10 mouse cellular contexts compared by ENCODE assay signal in the genomic region with DNA sequence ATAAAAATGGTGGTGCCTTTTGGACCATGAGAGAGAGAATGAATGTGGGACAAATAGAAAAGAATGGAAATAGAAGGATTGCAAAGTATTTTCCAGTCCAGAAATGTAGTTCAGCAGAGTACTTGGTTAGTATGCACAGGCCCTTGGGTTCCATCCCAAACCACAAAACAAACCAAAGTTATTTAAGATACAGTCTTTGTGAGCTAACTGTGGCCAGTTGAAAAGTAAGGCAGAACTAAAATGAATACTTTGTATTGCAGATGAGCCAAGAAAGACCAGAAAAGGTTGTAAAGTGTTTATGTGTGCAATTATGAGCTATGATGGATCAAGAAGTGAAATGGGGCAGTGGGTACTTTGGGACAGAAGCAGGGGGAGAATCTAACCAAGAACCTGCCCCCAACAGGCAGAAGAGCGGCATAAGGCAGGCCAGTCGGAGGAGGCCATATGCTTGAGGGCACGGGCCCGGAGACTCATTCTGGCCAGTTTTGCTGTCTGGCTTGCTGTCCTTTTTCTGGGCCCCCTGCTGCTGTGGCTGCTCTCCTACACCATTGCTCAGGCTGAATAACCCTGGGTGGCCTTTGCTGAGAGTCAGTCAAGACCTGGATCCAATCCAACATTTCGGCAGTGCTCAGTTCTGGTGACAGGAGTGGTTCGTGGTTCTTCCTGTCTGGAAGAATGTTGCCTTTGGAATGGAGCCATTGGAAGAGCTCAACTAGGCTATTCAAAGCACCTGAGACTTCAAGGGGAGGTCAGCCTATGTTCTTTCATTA. TPM values are rescaled to one million over a fixed set of nuclear protein-coding genes. Genes with fewer than 3 reads are reported as not detected.
DNase-seq lines count a peak whose midpoint lies in the region; ATAC-seq and TF ChIP-seq lines count a peak whose summit lies in the region.
"Had no signal": no experiment of that assay in that cellular context is flagged by ENCODE, and none has a peak within 500 bp of the region (broad histone marks: within the 10 kb centered on the region; RNA-seq: fewer than 3 reads in every experiment).

No protein-coding gene starts in this region.

- peaks cover 34% of the 10 kb centered on the region for H3K36me3 ChIP-seq in midbrain, postnatal 0 days (ENCODE audit: insufficient read depth, low read length)
- H3K36me3 ChIP-seq in midbrain, embryonic 16.5 days (ENCODE audit: control insufficient read depth, insufficient read depth, low read length) = peaks cover 22% of the 10 kb centered on the region
- H3K36me3 ChIP-seq in heart, postnatal 0 days (replicated peaks; ENCODE audit: control insufficient read depth, insufficient read depth, low read length) = peaks cover 44% of the 10 kb centered on the region
- H3K36me3 ChIP-seq in forebrain, postnatal 0 days (ENCODE audit: insufficient read depth) = peaks cover 41% of the 10 kb centered on the region

- H3K4me2 ChIP-seq in midbrain, postnatal 0 days (ENCODE audit: low read depth, low read length, poor library complexity, severe bottlenecking) = no peak overlapping the region
- H3K4me2 ChIP-seq in midbrain, embryonic 16.5 days (ENCODE audit: low read length) = no peak overlapping the region
- no peak overlapping the region for H3K4me2 ChIP-seq in heart, postnatal 0 days (ENCODE audit: low read depth, low read length)
- no peak overlapping the region for H3K4me2 ChIP-seq in forebrain, postnatal 0 days (ENCODE audit: low read depth)

- H3K9ac ChIP-seq in midbrain, postnatal 0 days (replicated peaks; ENCODE audit: low read length, poor library complexity, severe bottlenecking) = no peak overlapping the region
- H3K9ac ChIP-seq in midbrain, embryonic 16.5 days (ENCODE audit: low read depth, low read length) = no peak overlapping the region
- no peak overlapping the region for H3K9ac ChIP-seq in heart, postnatal 0 days (replicated peaks; ENCODE audit: low read depth, low read length)
- H3K9ac ChIP-seq in forebrain, postnatal 0 days = no peak overlapping the region

- no peak overlapping the region for H3K27ac ChIP-seq in midbrain, postnatal 0 days (ENCODE audit: low read depth, low read length)
- no peak overlapping the region for H3K27ac ChIP-seq in midbrain, embryonic 16.5 days (ENCODE audit: low read length)
- H3K27ac ChIP-seq in heart, postnatal 0 days (ENCODE audit: low read depth) = peak overlapping the region; percentile 9
- H3K27ac ChIP-seq in forebrain, postnatal 0 days (ENCODE audit: low read depth, low read length) = no peak overlapping the region
- H3K27ac ChIP-seq: midbrain, embryonic 10.5 days had no signal

- TF ChIP-seq CTCF in midbrain, postnatal 0 days (IDR thresholded peaks at IDR 0.05) = 0 out of 2 replicates have a peak, but pooled peaks have one; percentile 2
- peak; percentile 29 for TF ChIP-seq CTCF in heart, postnatal 0 days (IDR thresholded peaks at IDR 0.05; ENCODE audit: low read depth)
- no peak for TF ChIP-seq CTCF in forebrain, postnatal 0 days (IDR thresholded peaks at IDR 0.05; ENCODE audit: low read depth)

- DNase-seq in adrenal gland, adult (ENCODE audit: inconsistent age in 2 of 2, low spot score in 1 of 2) = peak; percentile 59 to 82
- DNase-seq in adrenal gland, adult 8-10 months = no peak
- peak; percentile 50 for DNase-seq in midbrain, postnatal 0 days (ENCODE audit: low spot score)
- peak; percentile 87 for DNase-seq in heart, postnatal 0 days (ENCODE audit: low spot score)
- DNase-seq in thymus, postnatal 14 days = no peak
- no peak for DNase-seq in forebrain, postnatal 0 days
- no peak for DNase-seq in layer of hippocampus, postnatal 36 days

- H3K4me1 ChIP-seq in midbrain, postnatal 0 days (ENCODE audit: insufficient read depth, low read length) = no peaks in the 10 kb centered on the region
- no peaks in the 10 kb centered on the region for H3K4me1 ChIP-seq in midbrain, embryonic 16.5 days (ENCODE audit: control insufficient read depth, insufficient read depth, low read length)
- H3K4me1 ChIP-seq in heart, postnatal 0 days (ENCODE audit: control insufficient read depth, insufficient read depth) = 0 out of 2 replicates have a peak, but pooled peaks cover 9% of the 10 kb centered on the region
- H3K4me1 ChIP-seq in forebrain, postnatal 0 days (ENCODE audit: insufficient read depth) = no peaks in the 10 kb centered on the region
- H3K4me1 ChIP-seq: midbrain, embryonic 10.5 days had no signal

- no peak overlapping the region for H3K4me3 ChIP-seq in midbrain, postnatal 0 days (ENCODE audit: low read depth, low read length)
- no peak overlapping the region for H3K4me3 ChIP-seq in midbrain, embryonic 16.5 days (ENCODE audit: low read depth, low read length)
- H3K4me3 ChIP-seq in heart, postnatal 0 days (ENCODE audit: low read depth, low read length) = no peak overlapping the region
- H3K4me3 ChIP-seq in forebrain, postnatal 0 days (ENCODE audit: low read depth, low read length) = no peak overlapping the region
- H3K4me3 ChIP-seq: midbrain, embryonic 10.5 days had no signal

- 69% methylated on average over 6 of the region's 6 CpGs for WGBS in midbrain, postnatal 0 days
- 83% methylated on average over 6 of the region's 6 CpGs for WGBS in midbrain, embryonic 16.5 days
- 33% methylated on average over 6 of the region's 6 CpGs for WGBS in heart, postnatal 0 days
- WGBS in forebrain, postnatal 0 days = 67% methylated on average over 6 of the region's 6 CpGs

- no peaks in the 10 kb centered on the region for H3K27me3 ChIP-seq in midbrain, postnatal 0 days (ENCODE audit: insufficient read depth, low read length)
- no peaks in the 10 kb centered on the region for H3K27me3 ChIP-seq in midbrain, embryonic 16.5 days (ENCODE audit: control insufficient read depth, insufficient read depth, low read depth, low read length)
- no peaks in the 10 kb centered on the region for H3K27me3 ChIP-seq in heart, postnatal 0 days (ENCODE audit: control insufficient read depth, insufficient read depth, low read length)
- no peaks in the 10 kb centered on the region for H3K27me3 ChIP-seq in forebrain, postnatal 0 days (ENCODE audit: insufficient read depth, low read length)

- TF ChIP-seq EP300 in heart, postnatal 0 days (IDR thresholded peaks at IDR 0.05; ENCODE audit: low read depth) = 0 out of 2 replicates have a peak, but pooled peaks have one; percentile 15

- no peaks in the 10 kb centered on the region for H3K9me3 ChIP-seq in midbrain, postnatal 0 days (ENCODE audit: low read length)
- H3K9me3 ChIP-seq in midbrain, embryonic 16.5 days (replicated peaks; ENCODE audit: control insufficient read depth, low read length, poor library complexity, severe bottlenecking) = no peaks in the 10 kb centered on the region
- no peaks in the 10 kb centered on the region for H3K9me3 ChIP-seq in heart, postnatal 0 days (replicated peaks; ENCODE audit: control insufficient read depth, low read length)
- no peaks in the 10 kb centered on the region for H3K9me3 ChIP-seq in forebrain, postnatal 0 days (ENCODE audit: low read length)
- H3K9me3 ChIP-seq: midbrain, embryonic 10.5 days had no signal

- no peak for ATAC-seq in midbrain, postnatal 0 days (ENCODE audit: low FRiP score)
- ATAC-seq in midbrain, embryonic 16.5 days = no peak
- ATAC-seq in heart, postnatal 0 days (ENCODE audit: insufficient read depth, low read depth) = peak; percentile 92
- no peak for ATAC-seq in forebrain, postnatal 0 days

RNA-seq across cellular contexts. Expression of a gene that starts 3.4 kb away (rescaled TPM):
- not detected for total RNA-seq in adrenal gland, adult 8-10 months (2022)
- 1.9 and 2.7 TPM in 2 replicates for total RNA-seq in midbrain, postnatal 0 days (2014; rRNA removed)
- 8.7 and 9.7 TPM in 2 replicates for polyA plus RNA-seq in midbrain, postnatal 0 days (2015; fragmentation: Nextera tagmentation; extraction: Ambion mirVana)
- polyA plus RNA-seq in midbrain, embryonic 16.5 days (2015; fragmentation: Nextera tagmentation; extraction: Ambion mirVana) = 8.5 and 9.4 TPM in 2 replicates
- total RNA-seq in heart, postnatal 0 days (2014; rRNA removed; ENCODE audit: low replicate concordance) = not detected in 2 replicates
- polyA plus RNA-seq in heart, postnatal 0 days (2015; fragmentation: Nextera tagmentation; extraction: Ambion mirVana) = 2.6 and 3.3 TPM in 2 replicates
- total RNA-seq in forebrain, postnatal 0 days (2014; rRNA removed) = 2.4 and 2.8 TPM in 2 replicates
- polyA plus RNA-seq in forebrain, postnatal 0 days (2015; fragmentation: Nextera tagmentation; extraction: Ambion mirVana) = 3.8 and 7.7 TPM in 2 replicates
- 1 to 10 TPM in 1 of 2 experiments, under 1 TPM in 1; 0.38 to 1.2 TPM for total RNA-seq in layer of hippocampus, postnatal 36 days (2021)
- total RNA-seq: left cerebral cortex, postnatal 25 days had no signal

RNA-seq across cellular contexts. Expression of a gene that starts 8.6 kb away (rescaled TPM):
- 10 to 100 TPM; 50.0 to 65.5 (median 55.9) TPM for total RNA-seq in adrenal gland, adult 8-10 months (2022)
- total RNA-seq in midbrain, postnatal 0 days (2014; rRNA removed) = 54.0 and 60.9 TPM in 2 replicates
- polyA plus RNA-seq in midbrain, postnatal 0 days (2015; fragmentation: Nextera tagmentation; extraction: Ambion mirVana) = 62.5 and 64.7 TPM in 2 replicates
- 59.4 and 62.5 TPM in 2 replicates for polyA plus RNA-seq in midbrain, embryonic 16.5 days (2015; fragmentation: Nextera tagmentation; extraction: Ambion mirVana)
- 27.3 and 44.1 TPM in 2 replicates for total RNA-seq in heart, postnatal 0 days (2014; rRNA removed; ENCODE audit: low replicate concordance)
- polyA plus RNA-seq in heart, postnatal 0 days (2015; fragmentation: Nextera tagmentation; extraction: Ambion mirVana) = 22.2 and 23.1 TPM in 2 replicates
- total RNA-seq in forebrain, postnatal 0 days (2014; rRNA removed) = 45.7 and 62.4 TPM in 2 replicates
- polyA plus RNA-seq in forebrain, postnatal 0 days (2015; fragmentation: Nextera tagmentation; extraction: Ambion mirVana) = 53.4 and 53.8 TPM in 2 replicates
- total RNA-seq in layer of hippocampus, postnatal 36 days (2021) = 10 to 100 TPM; 86.3 to 95.5 TPM

RNA-seq across cellular contexts. Expression of a gene that starts 23.8 kb away (rescaled TPM):
- total RNA-seq in adrenal gland, adult 8-10 months (2022) = 10 to 100 TPM in 2 of 4 experiments, 1 to 10 TPM in 2; 8.8 to 13.0 (median 10.5) TPM
- 6.7 and 8.1 TPM in 2 replicates for total RNA-seq in midbrain, postnatal 0 days (2014; rRNA removed)
- 11.8 and 13.5 TPM in 2 replicates for polyA plus RNA-seq in midbrain, postnatal 0 days (2015; fragmentation: Nextera tagmentation; extraction: Ambion mirVana)
- polyA plus RNA-seq in midbrain, embryonic 16.5 days (2015; fragmentation: Nextera tagmentation; extraction: Ambion mirVana) = 10.2 and 11.9 TPM in 2 replicates
- 9.9 and 15.0 TPM in 2 replicates for total RNA-seq in heart, postnatal 0 days (2014; rRNA removed; ENCODE audit: low replicate concordance)
- polyA plus RNA-seq in heart, postnatal 0 days (2015; fragmentation: Nextera tagmentation; extraction: Ambion mirVana) = 16.0 and 17.6 TPM in 2 replicates
- total RNA-seq in forebrain, postnatal 0 days (2014; rRNA removed) = 9.0 and 11.0 TPM in 2 replicates
- polyA plus RNA-seq in forebrain, postnatal 0 days (2015; fragmentation: Nextera tagmentation; extraction: Ambion mirVana) = 10.1 and 16.0 TPM in 2 replicates
- 1 to 10 TPM; 8.4 to 8.6 TPM for total RNA-seq in layer of hippocampus, postnatal 36 days (2021)

RNA-seq across cellular contexts. Expression of a gene that starts 24.0 kb away (rescaled TPM):
- 10 to 100 TPM; 50.1 to 81.9 (median 70.9) TPM for total RNA-seq in adrenal gland, adult 8-10 months (2022)
- total RNA-seq in midbrain, postnatal 0 days (2014; rRNA removed) = 34.5 and 42.9 TPM in 2 replicates
- 38.1 and 40.9 TPM in 2 replicates for polyA plus RNA-seq in midbrain, postnatal 0 days (2015; fragmentation: Nextera tagmentation; extraction: Ambion mirVana)
- polyA plus RNA-seq in midbrain, embryonic 16.5 days (2015; fragmentation: Nextera tagmentation; extraction: Ambion mirVana) = 50.3 and 56.7 TPM in 2 replicates
- 20.7 and 26.6 TPM in 2 replicates for total RNA-seq in heart, postnatal 0 days (2014; rRNA removed; ENCODE audit: low replicate concordance)
- polyA plus RNA-seq in heart, postnatal 0 days (2015; fragmentation: Nextera tagmentation; extraction: Ambion mirVana) = 21.3 and 23.1 TPM in 2 replicates
- total RNA-seq in forebrain, postnatal 0 days (2014; rRNA removed) = 49.8 and 60.1 TPM in 2 replicates
- polyA plus RNA-seq in forebrain, postnatal 0 days (2015; fragmentation: Nextera tagmentation; extraction: Ambion mirVana) = 34.5 and 37.8 TPM in 2 replicates
- 10 to 100 TPM; 64.2 to 66.7 TPM for total RNA-seq in layer of hippocampus, postnatal 36 days (2021)

RNA-seq across cellular contexts. Expression of a gene that starts 45.2 kb away (rescaled TPM):
- total RNA-seq in adrenal gland, adult 8-10 months (2022) = 10 to 100 TPM; 21.9 to 28.0 (median 26.2) TPM
- total RNA-seq in midbrain, postnatal 0 days (2014; rRNA removed) = 19.6 and 32.1 TPM in 2 replicates
- 9.0 and 11.4 TPM in 2 replicates for polyA plus RNA-seq in midbrain, postnatal 0 days (2015; fragmentation: Nextera tagmentation; extraction: Ambion mirVana)
- 14.1 and 15.7 TPM in 2 replicates for polyA plus RNA-seq in midbrain, embryonic 16.5 days (2015; fragmentation: Nextera tagmentation; extraction: Ambion mirVana)
- total RNA-seq in heart, postnatal 0 days (2014; rRNA removed; ENCODE audit: low replicate concordance) = 12.5 and 17.4 TPM in 2 replicates
- 4.8 and 5.0 TPM in 2 replicates for polyA plus RNA-seq in heart, postnatal 0 days (2015; fragmentation: Nextera tagmentation; extraction: Ambion mirVana)
- 18.1 and 28.3 TPM in 2 replicates for total RNA-seq in forebrain, postnatal 0 days (2014; rRNA removed)
- polyA plus RNA-seq in forebrain, postnatal 0 days (2015; fragmentation: Nextera tagmentation; extraction: Ambion mirVana) = 6.1 and 10.3 TPM in 2 replicates
- 10 to 100 TPM in 1 of 2 experiments, 1 to 10 TPM in 1; 9.8 to 12.2 TPM for total RNA-seq in layer of hippocampus, postnatal 36 days (2021)

Comparison
In these comparisons a context has a peak if more than half of its experiments do, and no peak if none do; other contexts are left out.
1. DNase-seq: peak in adrenal gland, adult (2 of 2), midbrain, postnatal 0 days (single experiment) and heart, postnatal 0 days (single experiment); none in adrenal gland, adult 8-10 months (single experiment), thymus, postnatal 14 days (single experiment), forebrain, postnatal 0 days (single experiment) and layer of hippocampus, postnatal 36 days (0 of 2).